Mouse (Mus musculus): Measurements from ENCODE around the gene Gm15155.
"Not testable (repeated sequence)": the region's sequence is repeated elsewhere in the genome, so short reads cannot be mapped to it uniquely, and the experiment has no call there.

GRCm38 (mm10) chrX:156303806-156304205 is 679.3 kb downstream of the Gm15155 start:
- not testable (repeated sequence) for TF ChIP-seq POLR2A, CTCF (IDR thresholded peaks at IDR 0.05; ENCODE audit: extremely low read depth, insufficient read depth, low read length)

All from cortical plate, adult 2 months (tissue).